Mouse (Mus musculus) embryonic facial prominence, embryonic 11.5 days (tissue): ENCODE results near the gene Olfr921. TPM values are rescaled to one million over a fixed set of nuclear protein-coding genes. Genes with fewer than 3 reads are reported as not detected.

Experiments
- ATAC-seq: fragments of 200-750 bp; cut with Nextera tagmentation; replicated peaks from 2 replicates; pipeline ENCODE4 v1.8.0; 2017; ENCODE audit warnings: low read depth; ENCODE audit not compliant: insufficient number of reproducible peaks, low FRiP score, low TSS enrichment
- DNase-seq: peaks from one replicate; pipeline ENCODE4 v3.0.0-alpha.2; 2015; ENCODE audit warnings: low spot score
- H3K27ac ChIP-seq: fragments of 300-500 bp; sonication (generic); replicated peaks from 2 replicates; pipeline ENCODE4 v1.5.1; 2014; ENCODE audit warnings: mild to moderate bottlenecking, low read depth, low read length, control low read depth
- H3K27me3 ChIP-seq: fragments of 300-500 bp; sonication (generic); 2 replicates; pipeline ENCODE4 v1.6.1; 2014; ENCODE audit warnings: mild to moderate bottlenecking, low read length, moderate library complexity, mixed read lengths; ENCODE audit not compliant: control insufficient read depth, insufficient read depth
- H3K36me3 ChIP-seq: fragments of 300-500 bp; sonication (generic); replicated peaks from 2 replicates; pipeline ENCODE4 v1.6.1; 2014; ENCODE audit warnings: low read depth, mild to moderate bottlenecking, low read length, moderate library complexity, mixed read lengths; ENCODE audit not compliant: control insufficient read depth, insufficient read depth
- H3K4me1 ChIP-seq: fragments of 300-500 bp; sonication (generic); 2 replicates; pipeline ENCODE4 v1.6.1; 2014; ENCODE audit warnings: low read length, mixed read lengths; ENCODE audit not compliant: control insufficient read depth, insufficient read depth
- H3K4me2 ChIP-seq: fragments of 300-500 bp; sonication (generic); 2 replicates; pipeline ENCODE4 v1.6.1; 2014; ENCODE audit warnings: low read depth, mild to moderate bottlenecking, control low read depth, low read length, moderate library complexity
- H3K4me3 ChIP-seq: fragments of 300-500 bp; sonication (generic); 2 replicates; pipeline ENCODE4 v1.5.1; 2014; ENCODE audit warnings: low read depth, low read length, control low read depth
- H3K9ac ChIP-seq: fragments of 300-500 bp; sonication (generic); replicated peaks from 2 replicates; pipeline ENCODE4 v1.6.1; 2014; ENCODE audit warnings: mild to moderate bottlenecking, control low read depth, low read length
- H3K9me3 ChIP-seq: fragments of 300-500 bp; sonication (generic); replicated peaks from 2 replicates; pipeline ENCODE4 v1.6.1; 2016; ENCODE audit warnings: mild to moderate bottlenecking, low read length, inconsistent platforms, mixed read lengths; ENCODE audit not compliant: control insufficient read depth
- WGBS: fragments of 180-500 bp; shearing (Covaris S2); extraction: QIAGEN DNeasy Blood & Tissue Kit; methylation state at CpG from one replicate; pipeline ENCODE4 v1.1.7; 2014; 5-methylcytosine and 5-hydroxymethylcytosine counted together
- polyA plus RNA-seq: library from polyadenylated mRNA; unstranded; fragments of >200 nt; fragmentation: Nextera tagmentation; extraction: Ambion mirVana; gene quantifications from 2 replicates; pipeline ENCODE4 v1.2.1, GENCODE M21; 2014

Olfr921 gene
- polyA plus RNA-seq: not detected in 2 replicates

DNA sequence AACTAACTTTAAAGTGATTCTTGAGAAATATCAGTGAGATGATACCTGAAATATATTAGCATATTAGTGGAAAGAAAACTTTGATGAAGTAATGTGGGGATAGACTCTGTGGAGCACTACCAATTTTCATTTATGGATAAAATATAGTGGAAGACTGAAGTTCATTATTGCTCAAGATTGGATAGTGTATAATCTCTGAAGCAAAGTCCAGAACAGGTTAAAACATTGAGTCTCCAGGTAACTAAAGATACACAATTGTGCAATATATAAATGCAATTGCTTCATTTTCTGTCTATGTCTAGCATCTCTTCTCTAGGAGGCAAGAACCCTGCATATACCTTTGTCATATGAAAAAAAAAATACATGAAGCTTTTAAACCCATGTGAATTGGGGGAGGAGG is at the start of gene Olfr921:
Gene Olfr921 (plus strand): TSS at position 301 of the 400 bp plus-strand sequence.
- no peaks in the 10 kb centered on the region for H3K4me1 ChIP-seq
- H3K9ac ChIP-seq: no peak within 1 kb of the TSS
- H3K27me3 ChIP-seq: no peaks in the 10 kb centered on the region
- no peak within 1 kb of the TSS for H3K4me2 ChIP-seq
- H3K9me3 ChIP-seq: no peaks in the 10 kb centered on the region
- DNase-seq (no peak), ATAC-seq (no peak)
- H3K27ac ChIP-seq: no peak within 1 kb of the TSS
- H3K4me3 ChIP-seq: no peak within 1 kb of the TSS
- H3K36me3 ChIP-seq: no peaks in the 10 kb centered on the region

DNA sequence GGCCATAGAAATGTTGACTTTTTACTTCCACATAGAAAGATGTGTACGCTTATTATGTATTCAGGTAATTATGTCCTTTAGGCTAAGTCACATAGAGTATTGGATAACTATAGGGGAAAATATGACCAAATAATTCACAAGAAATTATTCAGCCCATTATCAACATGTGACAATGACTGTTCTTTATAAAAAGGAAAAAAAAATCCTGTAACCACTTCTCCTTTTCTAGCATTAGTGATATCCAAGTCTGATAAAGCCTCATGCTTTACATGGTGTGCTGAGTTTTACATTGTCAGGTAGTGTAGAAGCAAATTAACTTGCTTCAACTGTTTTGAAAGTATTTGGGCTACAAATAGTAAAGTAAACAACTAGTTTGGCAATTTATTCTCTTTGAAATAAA is 48.8 kb upstream of the Olfr921 start:
- no peak overlapping the region for H3K4me2 ChIP-seq
- no peak for ATAC-seq
- no peak overlapping the region for H3K9ac ChIP-seq
- H3K27ac ChIP-seq: no peak overlapping the region
- DNase-seq: no peak
- no peak overlapping the region for H3K4me3 ChIP-seq
- H3K36me3 ChIP-seq: no peaks in the 10 kb centered on the region
- no peaks in the 10 kb centered on the region for H3K27me3 ChIP-seq
- no peaks in the 10 kb centered on the region for H3K9me3 ChIP-seq
- 95% methylated on average over 1 of the region's 1 CpGs for WGBS
- no peaks in the 10 kb centered on the region for H3K4me1 ChIP-seq

DNA sequence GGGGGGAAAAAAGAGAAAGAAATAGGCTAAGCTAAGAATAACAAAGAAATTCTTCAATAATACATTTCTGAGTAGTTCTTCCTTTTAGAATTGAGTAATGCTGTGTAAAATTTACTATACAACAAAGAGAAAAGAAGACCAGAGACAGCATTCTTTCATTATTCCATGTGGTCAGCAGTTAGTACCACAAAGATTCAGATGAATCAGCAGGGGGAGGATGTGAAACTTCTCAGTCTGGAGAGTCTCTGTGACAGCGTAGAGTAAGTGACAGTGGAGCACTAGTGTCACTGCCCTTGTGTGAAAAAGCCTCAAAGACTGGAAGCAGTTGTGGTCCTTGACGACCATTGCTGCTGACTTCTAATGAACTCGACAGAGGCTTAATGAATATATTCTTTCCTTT is 44.6 kb upstream of the Olfr921 start:
- ATAC-seq (no peak), DNase-seq (no peak)
- Histone ChIP-seq H3K4me3 (no peak overlapping the region), H3K27ac (no peak overlapping the region), H3K9ac (no peak overlapping the region), H3K9me3 (no peaks in the 10 kb centered on the region), H3K4me1 (no peaks in the 10 kb centered on the region), H3K4me2 (no peak overlapping the region), H3K36me3 (no peaks in the 10 kb centered on the region), H3K27me3 (no peaks in the 10 kb centered on the region)
- WGBS: 84% methylated on average over 3 of the region's 3 CpGs

DNA sequence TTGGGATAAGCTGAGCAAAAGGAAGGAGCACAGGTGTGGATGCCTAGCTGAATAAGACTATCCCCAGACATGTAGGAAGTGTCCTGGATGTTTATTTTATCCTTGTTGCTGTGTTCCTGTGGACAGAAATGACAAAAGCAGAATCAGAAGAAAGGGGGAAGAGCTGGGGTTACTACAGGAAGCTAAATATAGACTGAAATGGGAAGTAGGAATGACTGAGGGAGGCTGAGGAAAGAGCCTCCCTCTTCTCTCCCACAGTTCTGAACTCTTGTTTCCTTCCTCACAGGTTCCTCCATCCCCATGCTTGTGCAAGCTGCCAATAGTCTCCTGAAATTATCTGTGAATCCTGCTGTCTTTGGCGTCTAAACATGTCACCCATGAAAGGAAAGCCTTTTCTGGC is 31.5 kb upstream of the Olfr921 start:
- Histone ChIP-seq H3K27me3 (no peaks in the 10 kb centered on the region), H3K4me3 (no peak overlapping the region), H3K9ac (no peak overlapping the region), H3K27ac (no peak overlapping the region), H3K9me3 (no peaks in the 10 kb centered on the region), H3K36me3 (no peaks in the 10 kb centered on the region), H3K4me1 (no peaks in the 10 kb centered on the region), H3K4me2 (no peak overlapping the region)
- DNase-seq (no peak), ATAC-seq (no peak)
- 81% methylated on average over 1 of the region's 1 CpGs for WGBS

DNA sequence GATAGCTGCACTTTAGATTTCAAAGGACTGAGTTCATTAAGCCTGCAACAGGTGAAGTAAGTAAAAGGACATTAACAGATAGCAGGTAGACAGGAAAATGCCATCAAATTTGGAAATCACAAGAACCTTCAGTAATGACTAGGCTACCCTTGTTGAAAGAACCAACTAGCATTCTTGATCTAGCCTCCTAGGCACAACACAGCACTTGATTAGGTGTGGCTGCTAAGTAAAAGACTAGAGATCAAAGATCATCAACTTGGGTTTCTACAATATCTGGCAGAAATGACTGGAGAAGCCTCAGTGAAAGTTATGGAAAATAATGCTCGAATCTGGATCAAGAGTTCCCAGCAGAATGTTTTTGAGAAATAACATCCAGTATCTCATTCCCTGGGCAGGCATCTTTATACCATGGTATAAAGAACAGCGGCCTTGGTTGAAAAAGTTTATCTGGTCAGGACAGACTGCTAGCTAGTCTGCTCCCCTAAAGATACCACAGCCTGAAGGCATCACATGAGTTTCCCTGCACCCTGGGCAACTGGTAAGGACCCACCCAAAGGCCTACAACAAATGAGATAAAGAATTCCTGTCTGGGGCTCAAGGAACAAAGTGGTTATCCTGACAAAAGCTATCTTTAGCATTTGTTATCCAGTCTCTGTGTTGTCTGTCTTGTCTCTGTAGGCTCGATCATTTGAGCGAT is 28.1 kb upstream of the Olfr921 start:
- Histone ChIP-seq H3K9ac (no peak overlapping the region), H3K4me1 (no peaks in the 10 kb centered on the region), H3K27ac (no peak overlapping the region), H3K4me3 (no peak overlapping the region), H3K9me3 (no peaks in the 10 kb centered on the region), H3K27me3 (no peaks in the 10 kb centered on the region), H3K36me3 (no peaks in the 10 kb centered on the region), H3K4me2 (no peak overlapping the region)
- ATAC-seq (no peak), DNase-seq (no peak)
- 91% methylated on average over 4 of the region's 4 CpGs for WGBS

DNA sequence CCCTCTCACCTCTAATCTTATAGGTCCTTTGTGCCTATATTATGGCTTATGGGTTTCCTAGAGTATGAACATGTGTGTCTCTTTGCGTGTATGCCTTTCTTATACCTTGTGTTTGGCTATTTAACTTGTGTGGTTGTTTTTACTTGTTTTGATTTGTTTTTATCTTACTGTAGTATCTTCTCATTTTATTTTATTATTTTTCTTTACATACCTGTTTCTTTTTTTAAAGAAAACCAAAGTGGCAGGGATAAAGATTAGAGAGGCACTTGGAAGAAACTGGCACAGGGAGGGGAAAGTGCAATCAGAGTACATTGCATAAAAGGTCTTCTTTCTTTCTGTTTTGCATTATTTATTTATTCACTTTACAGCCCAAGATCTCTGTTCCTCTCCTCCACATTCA is 20.9 kb upstream of the Olfr921 start, which contains the start of gene Olfr920:
Gene Olfr920 (plus strand): TSS at position 301 of the 400 bp plus-strand sequence.
- H3K4me2 ChIP-seq: no peak within 1 kb of the TSS
- no peaks in the 10 kb centered on the region for H3K9me3 ChIP-seq
- ATAC-seq: no peak
- H3K36me3 ChIP-seq: no peaks in the 10 kb centered on the region
- no peak within 1 kb of the TSS for H3K27ac ChIP-seq
- no peak within 1 kb of the TSS for H3K9ac ChIP-seq
- no peak within 1 kb of the TSS for H3K4me3 ChIP-seq
- WGBS: 91% methylated on average over 1 of the region's 1 CpGs
- no peaks in the 10 kb centered on the region for H3K27me3 ChIP-seq
- no peak for DNase-seq
- H3K4me1 ChIP-seq: no peaks in the 10 kb centered on the region

DNA sequence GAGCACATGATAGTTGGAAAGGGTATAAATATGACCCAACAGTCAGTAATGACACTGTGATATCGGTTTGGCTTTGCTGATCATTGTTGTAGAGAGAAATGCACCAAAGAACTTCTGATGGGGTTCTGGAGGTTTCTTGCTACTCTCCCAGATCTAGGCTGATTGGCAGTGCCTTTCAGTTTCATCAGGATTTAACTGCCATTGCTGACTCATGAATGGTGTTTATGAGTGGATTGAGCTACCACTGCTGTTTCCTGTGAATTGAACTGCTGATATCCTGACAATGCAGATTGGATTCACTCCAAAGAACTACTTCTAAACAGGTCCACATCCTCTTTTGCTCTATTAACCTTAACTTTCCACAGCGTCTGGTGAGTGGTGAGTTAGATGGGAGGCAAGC is 19.8 kb downstream of the Olfr921 start:
- no peak overlapping the region for H3K4me2 ChIP-seq
- WGBS: 79% methylated on average over 2 of the region's 2 CpGs
- no peaks in the 10 kb centered on the region for H3K4me1 ChIP-seq
- ATAC-seq: no peak
- no peaks in the 10 kb centered on the region for H3K36me3 ChIP-seq
- H3K9ac ChIP-seq: no peak overlapping the region
- H3K9me3 ChIP-seq: no peaks in the 10 kb centered on the region
- DNase-seq: no peak
- H3K27me3 ChIP-seq: no peaks in the 10 kb centered on the region
- no peak overlapping the region for H3K27ac ChIP-seq
- H3K4me3 ChIP-seq: no peak overlapping the region

DNA sequence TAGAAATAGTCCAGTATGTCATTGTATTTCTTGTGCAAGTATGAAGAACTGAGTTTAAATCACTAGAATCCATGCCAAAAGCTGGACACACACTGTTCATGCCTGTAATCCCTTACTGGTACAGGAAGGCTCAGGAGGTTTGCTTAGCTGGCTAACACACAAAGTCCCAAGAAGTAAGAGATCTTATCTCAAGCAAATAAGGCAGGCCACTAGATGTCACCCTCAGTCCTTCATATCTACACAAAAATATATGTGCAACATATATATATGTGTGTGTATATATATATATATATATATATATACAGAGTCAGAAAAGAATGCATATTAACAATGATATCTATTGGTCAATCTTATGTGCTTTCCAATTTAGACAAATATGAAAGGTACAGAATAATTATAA is 32.8 kb downstream of the Olfr921 start:
- H3K4me2 ChIP-seq: no peak overlapping the region
- no peaks in the 10 kb centered on the region for H3K9me3 ChIP-seq
- H3K27ac ChIP-seq: no peak overlapping the region
- ATAC-seq: no peak
- H3K4me1 ChIP-seq: no peaks in the 10 kb centered on the region
- no peaks in the 10 kb centered on the region for H3K36me3 ChIP-seq
- no peak overlapping the region for H3K4me3 ChIP-seq
- no peak overlapping the region for H3K9ac ChIP-seq
- DNase-seq: no peak
- H3K27me3 ChIP-seq: no peaks in the 10 kb centered on the region
